8 mouse cellular contexts compared by ENCODE assay signal in the genomic region with DNA sequence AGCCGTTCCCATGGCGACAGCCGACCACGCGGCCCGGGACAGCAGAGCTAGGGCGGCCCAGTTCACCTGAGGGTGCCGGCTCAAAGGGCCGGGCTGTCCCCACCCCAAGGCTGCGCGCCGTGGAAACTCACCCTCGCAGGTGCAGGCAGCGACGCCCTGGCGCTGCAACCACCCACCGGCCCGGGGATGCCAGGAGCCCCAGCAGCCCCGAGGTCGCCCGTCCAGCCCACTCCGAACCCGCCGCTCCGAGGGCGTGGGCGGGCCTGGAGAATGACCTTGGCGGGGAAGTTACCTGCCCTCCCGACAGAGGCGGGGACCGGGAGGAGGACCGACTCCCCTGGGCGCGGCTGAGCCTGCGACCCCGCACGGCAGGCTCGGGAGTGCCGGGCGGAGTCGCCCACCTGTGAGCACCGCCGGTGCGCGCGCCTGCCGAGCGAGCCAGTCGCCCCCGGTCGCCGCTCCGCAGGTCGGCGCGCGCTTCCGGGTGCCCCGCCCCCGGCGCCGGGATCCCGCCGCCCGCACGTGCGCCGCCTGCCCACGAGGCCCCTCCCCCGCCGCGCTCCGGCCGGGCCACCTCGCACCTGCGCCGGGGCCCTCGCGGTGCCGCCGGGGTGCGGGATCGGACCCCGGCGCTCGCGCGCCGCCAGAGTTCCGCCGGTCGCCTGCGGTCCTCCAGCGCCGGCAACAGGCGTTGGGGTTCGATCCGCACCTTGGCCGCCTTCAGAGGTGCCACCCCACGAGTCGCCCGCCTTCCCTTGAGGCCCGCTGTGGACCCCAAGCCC. TPM values are rescaled to one million over a fixed set of nuclear protein-coding genes. Genes with fewer than 3 reads are reported as not detected.
DNase-seq lines count a peak whose midpoint lies in the region; ATAC-seq and TF ChIP-seq lines count a peak whose summit lies in the region.

Gene Zdhhc23 (minus strand): TSS at position 464 of the 782 bp plus-strand sequence.

- peaks cover 3% of the 10 kb centered on the region; the same call in 1 of the 2 replicates for H3K4me1 ChIP-seq in heart, embryonic 16.5 days (ENCODE audit: control insufficient read depth, insufficient read depth, low read length)
- no peaks in the 10 kb centered on the region for H3K4me1 ChIP-seq in lung, adult 2 months (ENCODE audit: control insufficient read depth, insufficient read depth, low read length)

- intact Hi-C loops in left cerebral cortex, adult 2 months (cut with DNase I), result loop anchor here (5.0 kb wide), 1 partner anchor 87 kb away; no protein-coding TSS in a partner anchor

- TF ChIP-seq POLR2A in lung, adult 2 months (IDR thresholded peaks at IDR 0.05; ENCODE audit: borderline replicate concordance, extremely low read depth, low read depth, low read length), result no peak

- peak within 1 kb of the TSS; percentile 78 for H3K9ac ChIP-seq in heart, embryonic 16.5 days (ENCODE audit: low read length)

- peak within 1 kb of the TSS; percentile 100 for H3K4me2 ChIP-seq in heart, embryonic 16.5 days (ENCODE audit: low read depth, low read length)

- H3K36me3 ChIP-seq in heart, embryonic 16.5 days (ENCODE audit: control insufficient read depth, insufficient read depth), result no peaks in the 10 kb centered on the region

- under 1% methylated on average over 94 of the region's 103 CpGs for WGBS in heart, embryonic 16.5 days
- WGBS in lung, adult 2 months, result under 1% methylated on average over 100 of the region's 103 CpGs

- peak; percentile 47 to 52 for DNase-seq in left cerebral cortex, adult 2 months (ENCODE audit: extremely low spot score in 1 of 2, low spot score in 2 of 2)
- no peak for DNase-seq in left cerebral cortex, adult 9 months (ENCODE audit: low spot score in 2 of 2)
- DNase-seq in cerebellum, postnatal 25 days, result peak; percentile 54 to 78
- peak; percentile 76 for DNase-seq in kidney, postnatal 14 days
- peak; percentile 42 for DNase-seq in lung, adult 2 months
- peak; percentile 13 for DNase-seq in ovary, adult 18-20 months (ENCODE audit: low spot score)
- DNase-seq in thymus, postnatal 36 days, result peak; percentile 66 to 76

- H3K4me3 ChIP-seq in left cerebral cortex, adult 2 months, result peak within 1 kb of the TSS; percentile 92
- peak within 1 kb of the TSS; percentile 84 for H3K4me3 ChIP-seq in heart, embryonic 16.5 days (ENCODE audit: low read length)
- H3K4me3 ChIP-seq in lung, adult 2 months (replicated peaks; ENCODE audit: extremely low read depth, low read depth, low read length), result peak within 1 kb of the TSS; percentile 63

- ATAC-seq in heart, embryonic 16.5 days (replicated peaks; ENCODE audit: extremely low read depth, insufficient read depth, low FRiP score), result peak; percentile 75

- no peak for TF ChIP-seq CTCF in left cerebral cortex, adult 2 months (IDR thresholded peaks at IDR 0.05)
- TF ChIP-seq CTCF in lung, adult 2 months (IDR thresholded peaks at IDR 0.05; ENCODE audit: insufficient read depth, low read length), result no peak

- H3K9me3 ChIP-seq in heart, embryonic 16.5 days (replicated peaks; ENCODE audit: control insufficient read depth, low read length), result no peaks in the 10 kb centered on the region

- peak within 1 kb of the TSS; percentile 93 for H3K27ac ChIP-seq in left cerebral cortex, adult 2 months
- no peak within 1 kb of the TSS for H3K27ac ChIP-seq in heart, embryonic 16.5 days (ENCODE audit: low read length)

- H3K27me3 ChIP-seq in heart, embryonic 16.5 days (ENCODE audit: control insufficient read depth, insufficient read depth, low read length), result peaks cover 7% of the 10 kb centered on the region

RNA-seq across cellular contexts. Expression of gene Zdhhc23, which starts in this region (rescaled TPM):
- 10 to 100 TPM; 27.0 to 28.2 TPM for total RNA-seq in left cerebral cortex, adult 2 months (2021)
- polyA plus RNA-seq in heart, embryonic 16.5 days (2015; fragmentation: Nextera tagmentation; extraction: Ambion mirVana), result 1.1 and 1.3 TPM in 2 replicates
- polyA plus RNA-seq in lung, adult 2 months (2012; rRNA removed), result 1.6 and 2.3 TPM in 2 replicates

Comparison
In these comparisons a context has a peak if more than half of its experiments do, and no peak if none do; other contexts are left out.
1. DNase-seq: peak in left cerebral cortex, adult 2 months (2 of 2), cerebellum, postnatal 25 days (2 of 2), kidney, postnatal 14 days (single experiment), lung, adult 2 months (single experiment), ovary, adult 18-20 months (single experiment) and thymus, postnatal 36 days (2 of 2); none in left cerebral cortex, adult 9 months (0 of 2).
2. Peak in every context shown above with its lines, with median percentiles within 50 percentile points of each other: H3K4me3 ChIP-seq.